Mouse (Mus musculus) splenic B cell, adult 2 months (primary cell): Measurements from ENCODE around the gene Pknox2.
A peak's percentile ranks its signal among the peaks of the same experiment; 100 is the strongest.

ENCODE experiments used
- DNase-seq: peaks from one replicate; pipeline ENCODE4 v3.0.0-alpha.2; 2011; ENCODE audit warnings: low read depth, low spot score
- H3K27me3 ChIP-seq: 2 replicates; pipeline ENCODE4 v1.6.1; 2012; ENCODE audit warnings: mild to moderate bottlenecking, low read length, moderate library complexity, mixed read lengths; ENCODE audit not compliant: control insufficient read depth, poor library complexity, insufficient read depth, severe bottlenecking
- H3K36me3 ChIP-seq: 2 replicates; pipeline ENCODE4 v1.6.1; 2012; ENCODE audit warnings: mild to moderate bottlenecking, low read length, moderate library complexity, mixed read lengths; ENCODE audit not compliant: control insufficient read depth, poor library complexity, insufficient read depth, severe bottlenecking

Gene Pknox2

GRCm38 (mm10) chr9:36916915-36917314 is 230.3 kb downstream of the Pknox2 start:
- Histone ChIP-seq H3K27me3 (no peaks in the 10 kb centered on the region), H3K36me3 (no peaks in the 10 kb centered on the region)
- no peak for DNase-seq

DNA sequence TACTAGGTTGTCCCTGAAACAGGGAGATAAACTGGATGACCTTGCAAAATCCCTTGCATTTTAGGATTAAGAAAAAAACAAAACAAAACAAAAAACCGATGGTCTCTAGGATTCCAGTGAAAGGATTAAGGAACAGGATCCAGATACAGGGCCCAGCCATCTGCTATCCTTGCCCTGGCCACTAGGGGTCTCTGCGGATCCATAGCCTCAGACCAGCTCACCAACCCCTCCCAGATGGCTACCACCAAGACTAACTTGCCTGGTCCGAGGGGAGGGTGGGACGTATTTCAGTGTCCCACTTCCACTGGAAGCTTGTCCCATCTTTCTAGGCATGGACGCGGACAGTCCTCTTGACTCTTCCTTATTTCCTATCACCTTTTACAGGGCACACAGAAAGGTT is 230.8 kb downstream of the Pknox2 start:
- Histone ChIP-seq H3K27me3 (no peaks in the 10 kb centered on the region), H3K36me3 (no peaks in the 10 kb centered on the region)
- DNase-seq, result peak; percentile 53

DNA sequence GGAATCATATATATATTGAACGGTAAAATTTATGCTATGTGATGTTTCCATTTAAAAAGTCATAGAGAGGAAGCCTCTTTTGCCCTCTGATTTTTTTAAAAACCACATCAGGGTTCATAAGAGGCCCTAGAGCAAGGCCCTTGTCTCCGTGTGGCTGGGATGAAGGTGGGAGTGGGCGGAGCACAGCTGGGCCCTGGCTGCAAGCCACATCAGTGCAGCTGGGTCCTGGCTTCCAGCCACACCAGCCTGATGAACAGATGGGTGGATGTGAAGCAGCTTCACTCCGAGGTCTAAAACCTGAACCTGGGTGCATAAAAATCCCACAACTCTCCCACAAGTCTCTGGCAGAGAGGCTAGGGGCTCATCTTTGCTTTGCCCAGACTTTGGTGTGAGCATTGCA is 241.8 kb downstream of the Pknox2 start:
- Histone ChIP-seq H3K27me3 (no peaks in the 10 kb centered on the region), H3K36me3 (no peaks in the 10 kb centered on the region)
- DNase-seq, result no peak

DNA sequence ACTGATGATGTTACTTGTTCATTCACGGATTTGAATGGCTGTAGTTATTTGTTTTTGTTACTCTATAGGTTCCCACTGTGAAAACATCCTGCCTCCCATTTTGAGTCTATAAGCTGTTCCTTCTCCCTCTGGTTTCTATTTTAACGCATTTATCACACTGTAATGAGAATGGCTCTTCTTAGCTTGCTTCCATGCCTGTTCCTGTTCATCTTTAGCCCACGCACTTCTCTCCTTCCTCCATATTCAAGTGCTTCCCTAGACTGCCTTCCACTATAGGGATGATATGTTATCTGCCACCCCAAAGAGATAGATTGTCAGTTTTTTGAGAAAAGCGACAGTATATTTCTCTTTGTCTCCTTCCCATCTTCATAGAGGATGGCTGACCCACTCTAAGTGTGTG is 246.7 kb downstream of the Pknox2 start:
- no peaks in the 10 kb centered on the region for H3K36me3 ChIP-seq
- no peaks in the 10 kb centered on the region for H3K27me3 ChIP-seq
- no peak for DNase-seq

DNA sequence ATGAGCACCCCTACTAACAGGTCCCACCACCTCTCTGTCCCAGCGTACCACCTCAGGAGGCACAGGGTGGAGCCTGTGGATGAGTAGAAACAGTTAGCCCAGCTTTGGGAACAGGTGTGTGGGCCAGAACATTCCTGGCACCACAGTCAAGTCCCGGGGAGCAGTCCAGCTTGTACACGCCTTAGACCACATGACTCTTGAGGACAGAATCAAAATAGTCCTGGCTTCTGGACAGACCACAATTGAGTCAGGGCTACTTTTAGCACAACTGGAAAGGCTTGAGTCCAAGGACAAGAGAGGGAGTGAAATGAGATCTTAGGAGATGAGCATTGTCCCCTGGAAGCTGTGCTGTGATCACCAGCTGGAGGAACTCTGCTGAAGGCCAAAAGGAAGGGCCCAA is 248.6 kb downstream of the Pknox2 start:
- H3K36me3 ChIP-seq, result no peaks in the 10 kb centered on the region
- no peaks in the 10 kb centered on the region for H3K27me3 ChIP-seq
- DNase-seq, result no peak

DNA sequence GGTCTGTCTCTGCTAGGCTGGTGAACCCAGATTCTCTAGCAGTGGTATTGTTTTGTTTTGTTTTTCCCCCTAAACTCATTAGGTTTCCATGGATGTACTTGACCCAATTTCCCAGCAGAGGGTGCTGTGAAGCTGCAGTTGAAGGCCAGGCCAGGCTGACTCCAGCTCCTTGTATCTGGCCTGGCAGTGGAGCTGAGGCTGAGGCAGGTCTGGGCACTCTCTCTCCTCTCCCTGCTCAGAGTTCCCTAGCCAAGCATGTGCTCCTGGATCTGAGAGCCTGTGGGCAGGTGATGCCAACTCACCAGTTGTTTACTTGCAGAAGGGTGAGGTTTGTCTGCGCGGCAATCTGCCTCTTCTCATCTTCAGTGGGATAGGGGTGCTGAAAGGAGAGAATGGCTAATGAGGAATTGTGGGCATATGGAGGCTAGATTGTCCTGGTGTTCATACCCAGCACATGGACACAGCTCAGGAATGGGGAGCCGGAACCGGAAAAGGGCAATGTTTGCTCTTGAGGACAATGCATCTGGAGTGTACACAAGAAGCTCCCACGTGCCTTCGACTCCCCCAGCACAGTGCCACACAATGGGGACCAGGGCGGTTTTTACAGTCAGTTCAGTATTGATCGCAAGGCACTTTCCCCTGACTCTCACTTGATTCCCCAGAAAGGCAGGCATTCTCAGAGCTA is 252.1 kb downstream of the Pknox2 start:
- H3K36me3 ChIP-seq, result no peaks in the 10 kb centered on the region
- DNase-seq, result no peak
- H3K27me3 ChIP-seq, result no peaks in the 10 kb centered on the region

DNA sequence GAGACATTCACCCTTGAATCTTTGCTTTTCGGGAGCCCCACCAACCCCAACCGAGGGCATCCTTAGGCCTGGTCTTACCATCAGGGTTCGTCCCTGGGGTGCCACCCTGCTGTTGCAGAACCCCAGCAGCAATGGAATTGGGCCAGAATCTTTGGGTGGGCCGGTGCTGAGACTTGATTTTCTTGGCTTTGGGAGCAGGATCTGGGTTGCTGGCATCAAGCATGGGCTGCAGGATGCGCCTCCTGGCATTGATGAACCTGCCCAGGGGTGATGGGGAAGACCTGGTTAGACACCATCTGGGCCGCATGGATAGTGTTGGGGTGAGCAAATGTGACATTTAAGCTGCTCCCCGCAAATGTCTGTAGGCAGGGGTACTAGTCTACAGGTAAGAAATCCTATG is 253.0 kb downstream of the Pknox2 start:
- DNase-seq, result no peak
- H3K27me3 ChIP-seq, result no peaks in the 10 kb centered on the region
- no peaks in the 10 kb centered on the region for H3K36me3 ChIP-seq

- DNase-seq, result no peak
- H3K36me3 ChIP-seq, result no peaks in the 10 kb centered on the region
- H3K27me3 ChIP-seq, result no peaks in the 10 kb centered on the region
These were observed 253.7 kb downstream of the Pknox2 start for GRCm38 (mm10) chr9:36893413-36893990.

DNA sequence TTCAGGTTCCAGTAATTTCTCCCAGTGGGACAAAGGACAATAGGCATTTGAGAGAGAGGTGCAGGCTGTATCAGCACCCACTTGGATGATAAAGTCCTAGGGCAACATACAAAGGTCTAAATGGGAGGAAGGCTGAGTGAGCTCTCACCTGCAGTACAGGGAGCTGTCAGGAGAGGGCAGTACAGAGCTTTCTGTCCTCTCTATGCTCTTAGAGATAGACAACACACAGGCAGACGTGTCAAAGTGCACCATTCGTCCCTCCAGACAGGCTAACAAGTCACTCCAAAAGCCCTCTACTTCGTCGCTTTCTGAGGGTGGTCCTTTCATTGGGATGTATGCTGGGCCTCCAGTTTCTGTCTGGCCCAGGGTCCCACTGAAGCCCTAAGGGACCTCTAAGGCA is 256.7 kb downstream of the Pknox2 start:
- Histone ChIP-seq H3K36me3 (no peaks in the 10 kb centered on the region), H3K27me3 (no peaks in the 10 kb centered on the region)
- peak; percentile 33 for DNase-seq

- DNase-seq, result peak; percentile 6
These were observed 262.0 kb downstream of the Pknox2 start for GRCm38 (mm10) chr9:36885237-36885636.

GRCm38 (mm10) chr9:36883569-36883968 is 263.6 kb downstream of the Pknox2 start:
- Histone ChIP-seq H3K36me3 (no peaks in the 10 kb centered on the region), H3K27me3 (no peaks in the 10 kb centered on the region)
- DNase-seq, result no peak

More at GRCm38 (mm10) chr9:36885237-36885636, 262.0 kb downstream of the Pknox2 start:
- H3K36me3 ChIP-seq, result no peaks in the 10 kb centered on the region
- no peaks in the 10 kb centered on the region for H3K27me3 ChIP-seq

GRCm38 (mm10) chr9:36882034-36882745 is 265.0 kb downstream of the Pknox2 start:
- DNase-seq, result no peak
- no peaks in the 10 kb centered on the region for H3K36me3 ChIP-seq
- H3K27me3 ChIP-seq, result no peaks in the 10 kb centered on the region

GRCm38 (mm10) chr9:36881615-36882014 is 265.6 kb downstream of the Pknox2 start:
- DNase-seq, result no peak
- H3K36me3 ChIP-seq, result no peaks in the 10 kb centered on the region
- no peaks in the 10 kb centered on the region for H3K27me3 ChIP-seq

DNA sequence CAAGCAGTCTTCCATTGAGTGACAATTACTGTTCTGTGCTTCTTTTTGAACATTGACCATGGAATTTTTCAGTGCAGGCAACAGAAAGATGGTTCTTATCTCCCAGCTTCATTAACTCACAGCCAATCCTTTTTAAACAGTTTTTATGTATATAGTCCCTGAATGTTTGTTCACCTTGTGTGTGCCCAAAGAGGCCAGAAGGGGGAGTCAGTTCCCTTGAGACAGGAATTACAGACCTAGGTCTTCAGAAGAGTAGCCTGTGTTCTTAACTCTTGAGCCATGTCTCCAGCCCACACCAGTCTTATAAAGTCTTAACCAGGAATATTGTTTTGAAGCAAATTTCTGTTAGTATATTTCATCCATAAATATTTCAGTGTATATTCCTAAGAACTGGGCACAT is 270.4 kb downstream of the Pknox2 start:
- no peaks in the 10 kb centered on the region for H3K36me3 ChIP-seq

GRCm38 (mm10) chr9:36876313-36876712 is 270.9 kb downstream of the Pknox2 start:
- H3K27me3 ChIP-seq, result no peaks in the 10 kb centered on the region
- no peak for DNase-seq
- H3K36me3 ChIP-seq, result no peaks in the 10 kb centered on the region

More for the DNA sequence above, 270.4 kb downstream of the Pknox2 start:
- H3K27me3 ChIP-seq, result no peaks in the 10 kb centered on the region
- DNase-seq, result no peak
